Mouse (Mus musculus) hindbrain, embryonic 12.5 days (tissue): ENCODE measurements around the gene Defa22. TPM values are rescaled to one million over a fixed set of nuclear protein-coding genes. Genes with fewer than 3 reads are reported as not detected.
"Not testable (repeated sequence)": the region's sequence is repeated elsewhere in the genome, so short reads cannot be mapped to it uniquely, and the experiment has no call there.

Source experiments
- ATAC-seq: fragments of 200-750 bp; cut with Nextera tagmentation; 2 replicates; pipeline ENCODE4 v1.8.0; 2017; ENCODE audit warnings: moderate TSS enrichment; ENCODE audit not compliant: low FRiP score
- H3K27ac ChIP-seq: fragments of 300-500 bp; sonication (generic); 2 replicates; pipeline ENCODE4 v1.5.1; 2016; ENCODE audit warnings: mild to moderate bottlenecking
- H3K27me3 ChIP-seq: fragments of 300-500 bp; sonication (generic); 2 replicates; pipeline ENCODE4 v1.6.1; 2016; ENCODE audit warnings: mild to moderate bottlenecking
- H3K36me3 ChIP-seq: fragments of 300-500 bp; sonication (generic); 2 replicates; pipeline ENCODE4 v1.6.1; 2016; ENCODE audit warnings: mild to moderate bottlenecking
- H3K4me1 ChIP-seq: fragments of 300-500 bp; sonication (generic); 2 replicates; pipeline ENCODE4 v1.6.1; 2016
- H3K4me2 ChIP-seq: fragments of 300-500 bp; sonication (generic); replicated peaks from 2 replicates; pipeline ENCODE4 v1.6.1; 2016; ENCODE audit warnings: mild to moderate bottlenecking
- H3K4me3 ChIP-seq: fragments of 300-500 bp; sonication (generic); 2 replicates; pipeline ENCODE4 v1.5.1; 2016; ENCODE audit warnings: mild to moderate bottlenecking
- H3K9ac ChIP-seq: fragments of 300-500 bp; sonication (generic); 2 replicates; pipeline ENCODE4 v1.6.1; 2016; ENCODE audit warnings: mild to moderate bottlenecking, moderate library complexity
- H3K9me3 ChIP-seq: fragments of 300-500 bp; sonication (generic); replicated peaks from 2 replicates; pipeline ENCODE4 v1.6.1; 2016; ENCODE audit warnings: mild to moderate bottlenecking
- WGBS: fragments of 180-500 bp; shearing (Covaris S2); methylation state at CpG from one replicate; pipeline ENCODE4 v1.1.7; 2016; 5-methylcytosine and 5-hydroxymethylcytosine counted together
- polyA plus RNA-seq: library from polyadenylated mRNA; unstranded; fragments of >200 nt; fragmentation: Nextera tagmentation; extraction: Ambion mirVana; gene quantifications from 2 replicates; pipeline ENCODE4 v1.2.1, GENCODE M21; 2016

Defa22 gene
- polyA plus RNA-seq = not detected in 2 replicates

GRCm38 (mm10) chr8:21161977-21162376, at the start of gene Defa22:
Gene Defa22 (plus strand): TSS chr8:21162277.
- H3K4me3 ChIP-seq, H3K9me3 ChIP-seq, H3K9ac ChIP-seq, H3K27me3 ChIP-seq, H3K27ac ChIP-seq, H3K4me1 ChIP-seq, H3K36me3 ChIP-seq, ATAC-seq, H3K4me2 ChIP-seq: not testable (repeated sequence)
- no CpG with 5 or more reads among the region's 1 CpGs for WGBS

GRCm38 (mm10) chr8:21134342-21134741, 27.7 kb upstream of the Defa22 start, which contains the start of gene Defa30:
Gene Defa30 (plus strand): TSS chr8:21134642.
- ATAC-seq, H3K27ac ChIP-seq, H3K27me3 ChIP-seq, H3K36me3 ChIP-seq, H3K9ac ChIP-seq, H3K4me1 ChIP-seq, H3K9me3 ChIP-seq, H3K4me2 ChIP-seq, H3K4me3 ChIP-seq: not testable (repeated sequence)
- WGBS = 60% methylated on average over 3 of the region's 3 CpGs

GRCm38 (mm10) chr8:21191314-21191713, 29.2 kb downstream of the Defa22 start, which contains the start of gene Defa31:
Gene Defa31 (plus strand): TSS chr8:21191614.
- not testable (repeated sequence) for H3K27me3 ChIP-seq, H3K4me1 ChIP-seq, H3K9ac ChIP-seq, H3K27ac ChIP-seq, H3K4me2 ChIP-seq, ATAC-seq, H3K9me3 ChIP-seq, H3K4me3 ChIP-seq, H3K36me3 ChIP-seq
- WGBS = no CpG with 5 or more reads among the region's 1 CpGs

- H3K9ac ChIP-seq, H3K36me3 ChIP-seq, H3K4me3 ChIP-seq, ATAC-seq, H3K4me1 ChIP-seq, H3K27ac ChIP-seq, H3K27me3 ChIP-seq, H3K9me3 ChIP-seq, H3K4me2 ChIP-seq: not testable (repeated sequence)
- WGBS = no CpG with 5 or more reads among the region's 1 CpGs
Observed at GRCm38 (mm10) chr8:21201261-21201660, 39.2 kb downstream of the Defa22 start, which contains the start of gene Gm15293. Gene Gm15293 (plus strand): TSS chr8:21201561.

Other genes with a start within 250 kb of the Defa22 start
- not detected in 2 replicates for gene Gm6040, start 240.2 kb upstream of the Defa22 start, polyA plus RNA-seq
- not detected in 2 replicates for gene AY761185, start 217.6 kb upstream of the Defa22 start, polyA plus RNA-seq
- gene Defa21, start 136.7 kb upstream of the Defa22 start, polyA plus RNA-seq = not detected in 2 replicates
- gene Defa23, start 107.2 kb upstream of the Defa22 start, polyA plus RNA-seq = not detected in 2 replicates
- gene Defa35, start 97.2 kb upstream of the Defa22 start, polyA plus RNA-seq = not detected in 2 replicates
- not detected in 2 replicates for gene Defa25, start 77.8 kb upstream of the Defa22 start, polyA plus RNA-seq
- not detected in 2 replicates for gene Gm14851, start 66.2 kb upstream of the Defa22 start, polyA plus RNA-seq
- not detected in 2 replicates for gene Defa30, start 27.6 kb upstream of the Defa22 start, polyA plus RNA-seq
- not detected in 2 replicates for gene Defa31, start 29.3 kb downstream of the Defa22 start, polyA plus RNA-seq
- gene Gm15293, start 39.3 kb downstream of the Defa22 start, polyA plus RNA-seq = not detected in 2 replicates
- not detected in 2 replicates for gene Gm15292, start 87.5 kb downstream of the Defa22 start, polyA plus RNA-seq
- not detected in 2 replicates for gene Defa27, start 153.3 kb downstream of the Defa22 start, polyA plus RNA-seq
- gene Defa29, start 164.7 kb downstream of the Defa22 start, polyA plus RNA-seq = not detected in 2 replicates
- gene Defa2, start 216.2 kb downstream of the Defa22 start, polyA plus RNA-seq = not detected in 2 replicates
- not detected in 2 replicates for gene Defa33, start 229.5 kb downstream of the Defa22 start, polyA plus RNA-seq